Mouse (Mus musculus): ENCODE results near the gene Npas3.
"Not testable (repeated sequence)": the region's sequence is repeated elsewhere in the genome, so short reads cannot be mapped to it uniquely, and the experiment has no call there.

Gene Npas3

GRCm38 (mm10) chr12:53248101-53248727, at the start of gene Npas3:
Gene Npas3, plus strand, starts transcription at chr12:53248677.
- peak; percentile 35 to 58 for DNase-seq

- DNase-seq: no peak
Observed at GRCm38 (mm10) chr12:53217141-53217540, 31.3 kb upstream of the Npas3 start.

- DNase-seq: peak; percentile 14 to 20
Observed at GRCm38 (mm10) chr12:53222742-53223141, 25.7 kb upstream of the Npas3 start.

- DNase-seq: no peak
Observed at GRCm38 (mm10) chr12:53227356-53227755, 21.1 kb upstream of the Npas3 start.

GRCm38 (mm10) chr12:53229419-53229818, 19.1 kb upstream of the Npas3 start:
- no peak for DNase-seq

GRCm38 (mm10) chr12:53246181-53246580, 2.3 kb upstream of the Npas3 start:
- DNase-seq: no peak

GRCm38 (mm10) chr12:53246581-53247490, 1.6 kb upstream of the Npas3 start:
- peak; percentile 9 to 19 for DNase-seq

- peak; percentile 5 to 27 for DNase-seq
Observed at GRCm38 (mm10) chr12:53247491-53248035, 914 bp upstream of the Npas3 start.

GRCm38 (mm10) chr12:53248796-53249195, 319 bp downstream of the Npas3 start:
- peak; percentile 21 to 47 for DNase-seq

GRCm38 (mm10) chr12:53251701-53252181, 3.3 kb downstream of the Npas3 start:
- peak; percentile 39 to 65 for DNase-seq

- peak; percentile 45 to 63 for DNase-seq
Observed at GRCm38 (mm10) chr12:53252213-53252571, 3.7 kb downstream of the Npas3 start.

GRCm38 (mm10) chr12:53252572-53253422, 4.3 kb downstream of the Npas3 start:
- peak; percentile 58 to 76 for DNase-seq

- peak; percentile 60 to 74 for DNase-seq
Observed at GRCm38 (mm10) chr12:53253461-53254159, 5.1 kb downstream of the Npas3 start.

GRCm38 (mm10) chr12:53254160-53254480, 5.6 kb downstream of the Npas3 start:
- no peak for DNase-seq

GRCm38 (mm10) chr12:53274502-53274901, 26.0 kb downstream of the Npas3 start:
- not testable (repeated sequence) for DNase-seq

GRCm38 (mm10) chr12:53277393-53277792, 28.9 kb downstream of the Npas3 start:
- no peak for DNase-seq

GRCm38 (mm10) chr12:53290341-53290740, 41.9 kb downstream of the Npas3 start:
- no peak for DNase-seq

- DNase-seq: no peak
Observed at GRCm38 (mm10) chr12:53290846-53291245, 42.4 kb downstream of the Npas3 start.

GRCm38 (mm10) chr12:53292010-53292409, 43.5 kb downstream of the Npas3 start:
- no peak for DNase-seq

- DNase-seq: no peak
Observed at GRCm38 (mm10) chr12:53292508-53293300, 44.2 kb downstream of the Npas3 start.

GRCm38 (mm10) chr12:53294011-53294410, 45.5 kb downstream of the Npas3 start:
- DNase-seq: no peak
